Mouse (Mus musculus): ENCODE data around the gene Oma1. TPM values are rescaled to one million over a fixed set of nuclear protein-coding genes. Genes with fewer than 3 reads are reported as not detected.

Oma1 gene
- 10 to 100 TPM; 20.8 to 24.5 (median 21.4) TPM for total RNA-seq (2022)

GRCm38 (mm10) chr4:103313587-103314525 is at the start of gene Oma1:
Gene Oma1 (plus strand): TSS chr4:103313812.
- peak; percentile 97 for DNase-seq

DNA sequence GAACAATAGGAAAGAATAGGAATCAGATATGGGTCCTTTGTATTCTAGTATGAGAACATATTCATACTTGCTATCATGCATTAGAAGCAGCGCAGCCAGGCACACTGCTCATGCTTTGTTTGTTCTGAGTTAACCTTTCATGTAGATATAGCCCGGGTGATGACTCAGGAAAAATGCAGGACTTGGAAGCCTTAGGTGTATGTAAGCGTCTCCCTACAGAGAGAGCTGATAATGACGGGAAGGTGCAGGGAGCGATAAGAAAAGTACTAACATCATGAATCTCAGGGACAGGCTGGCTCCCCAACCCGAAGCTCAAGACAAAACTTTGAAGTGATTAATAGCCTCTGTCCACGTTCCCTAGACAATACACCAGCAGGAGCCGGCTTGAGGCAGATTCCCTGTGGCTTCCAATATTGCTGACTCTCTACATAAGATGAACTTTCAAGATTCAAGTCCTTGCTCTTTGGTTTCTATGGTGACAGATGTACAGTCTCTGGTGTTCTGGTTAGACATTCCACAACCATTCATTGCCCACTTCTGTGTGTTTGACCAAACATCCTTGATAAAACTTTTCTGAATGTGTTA is 49.7 kb upstream of the Oma1 start:
- DNase-seq = no peak

DNA sequence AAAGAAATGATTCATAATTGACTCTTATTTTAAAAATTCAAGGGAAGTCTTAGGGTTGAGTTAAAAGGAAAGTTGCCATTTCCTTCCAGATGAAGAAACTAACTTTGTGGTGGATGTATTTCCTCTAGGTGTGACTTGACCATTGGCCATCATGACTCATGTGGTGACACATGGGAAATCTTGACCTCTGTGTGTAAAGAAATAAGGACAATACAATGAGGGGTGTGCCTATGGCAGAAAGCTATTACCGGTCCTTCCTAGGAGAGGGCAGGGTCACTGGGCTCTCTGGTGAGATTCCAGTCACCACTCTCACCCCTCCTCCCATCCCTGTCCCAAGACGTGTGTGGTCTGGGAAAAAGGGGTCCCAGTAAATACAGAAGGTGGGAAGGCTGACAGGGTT is 48.4 kb upstream of the Oma1 start:
- no peak for DNase-seq

GRCm38 (mm10) chr4:103269336-103269735 is 44.3 kb upstream of the Oma1 start:
- no peak for DNase-seq

- DNase-seq = no peak
Measured at GRCm38 (mm10) chr4:103273021-103273420, 40.6 kb upstream of the Oma1 start.

GRCm38 (mm10) chr4:103288342-103288741 is 25.3 kb upstream of the Oma1 start:
- no peak for DNase-seq

GRCm38 (mm10) chr4:103290763-103291162 is 22.8 kb upstream of the Oma1 start, which contains the start of gene 4921539E11Rik:
Gene 4921539E11Rik (minus strand): TSS chr4:103290863.
- no peak for DNase-seq

DNA sequence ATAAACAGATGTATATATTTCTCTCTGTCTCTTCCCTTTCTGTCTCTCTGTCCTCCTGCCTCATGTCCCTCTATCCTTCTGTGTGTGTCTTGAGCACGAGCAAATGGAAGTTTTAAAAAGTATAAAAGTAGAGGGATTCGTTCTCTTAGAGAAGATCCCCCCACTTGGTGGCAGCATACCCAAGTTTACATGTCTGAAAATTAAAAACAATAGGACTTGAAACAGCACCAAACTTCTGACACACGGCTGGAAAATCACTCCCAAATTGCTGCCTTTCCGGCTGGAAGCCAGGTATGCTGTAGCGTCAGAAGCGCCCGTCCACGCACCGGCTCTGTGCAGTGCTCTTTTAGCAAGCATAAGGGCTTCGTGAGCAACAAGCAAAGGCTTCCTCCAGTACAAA is 14.3 kb upstream of the Oma1 start:
- no peak for DNase-seq

DNA sequence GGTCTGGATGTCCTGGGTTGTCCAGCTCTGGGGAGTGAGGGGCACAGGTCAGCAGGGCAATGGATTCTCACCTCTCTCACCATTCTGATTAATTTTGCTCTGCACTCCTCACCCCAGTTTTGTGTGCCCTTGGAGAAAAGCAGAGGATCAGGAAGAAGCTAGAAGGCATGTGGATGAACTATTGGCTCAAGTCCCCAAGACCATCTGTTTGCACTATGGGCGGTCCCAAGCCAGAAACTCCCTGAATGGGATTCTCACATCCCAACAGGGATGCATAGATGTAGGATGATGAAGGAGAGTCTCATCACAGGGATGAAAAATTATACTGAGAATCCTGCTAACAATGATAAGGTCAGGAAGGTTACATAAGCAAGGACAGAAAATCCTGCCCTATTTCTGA is 9.8 kb upstream of the Oma1 start:
- DNase-seq = no peak

- DNase-seq = no peak
Measured at GRCm38 (mm10) chr4:103314526-103314910, 906 bp downstream of the Oma1 start.

GRCm38 (mm10) chr4:103315861-103316260 is 2.2 kb downstream of the Oma1 start:
- no peak for DNase-seq

GRCm38 (mm10) chr4:103321461-103321860 is 7.8 kb downstream of the Oma1 start:
- no peak for DNase-seq

- no peak for DNase-seq
Measured at GRCm38 (mm10) chr4:103324688-103325451, 11.3 kb downstream of the Oma1 start.

GRCm38 (mm10) chr4:103326994-103327393 is 13.4 kb downstream of the Oma1 start:
- DNase-seq = peak; percentile 63

DNA sequence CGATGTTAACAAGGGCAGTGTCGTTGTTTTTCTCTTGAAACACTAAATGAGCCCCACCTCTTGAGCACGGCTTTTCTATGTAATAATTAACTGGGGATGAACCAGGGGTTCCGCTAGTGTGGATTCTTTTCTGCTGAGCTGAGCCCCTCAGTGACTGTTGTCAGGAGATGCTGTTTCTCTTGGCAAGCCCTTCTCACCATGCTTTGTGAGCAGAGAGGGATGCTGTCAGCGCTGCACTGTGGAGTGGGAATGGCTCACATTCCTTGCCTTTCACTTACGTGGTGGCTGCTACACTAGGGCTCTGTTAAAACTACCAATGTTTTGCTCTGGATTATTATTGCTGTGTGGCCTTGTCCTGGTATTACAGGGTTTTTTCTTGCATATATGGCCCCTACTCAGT is 15.7 kb downstream of the Oma1 start:
- no peak for DNase-seq

GRCm38 (mm10) chr4:103335134-103335533 is 21.5 kb downstream of the Oma1 start:
- no peak for DNase-seq

DNA sequence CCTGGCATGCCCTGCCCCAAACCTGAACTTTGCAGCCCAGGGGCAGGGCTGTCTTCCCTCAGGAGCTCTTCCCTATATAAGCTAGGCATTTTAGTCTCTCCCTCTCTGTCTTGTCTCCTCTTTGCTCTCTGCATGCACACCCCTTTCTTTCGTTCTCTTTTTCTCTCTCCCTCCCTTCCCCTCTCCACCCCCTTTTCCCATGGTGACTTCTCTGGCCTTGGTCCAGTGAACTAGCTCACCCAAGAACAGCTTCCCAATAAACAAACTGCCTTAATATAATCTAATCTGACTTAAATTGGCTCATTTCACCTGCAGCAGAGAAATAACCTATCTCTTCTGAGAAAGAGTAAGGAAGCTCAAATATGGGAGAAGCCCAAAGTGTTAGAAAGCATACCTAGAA is 27.1 kb downstream of the Oma1 start:
- DNase-seq = no peak

GRCm38 (mm10) chr4:103341620-103342019 is 28.0 kb downstream of the Oma1 start:
- no peak for DNase-seq

- DNase-seq = no peak
Measured at GRCm38 (mm10) chr4:103346058-103346457, 32.4 kb downstream of the Oma1 start.

- no peak for DNase-seq
Measured at GRCm38 (mm10) chr4:103346849-103347248, 33.2 kb downstream of the Oma1 start.

DNA sequence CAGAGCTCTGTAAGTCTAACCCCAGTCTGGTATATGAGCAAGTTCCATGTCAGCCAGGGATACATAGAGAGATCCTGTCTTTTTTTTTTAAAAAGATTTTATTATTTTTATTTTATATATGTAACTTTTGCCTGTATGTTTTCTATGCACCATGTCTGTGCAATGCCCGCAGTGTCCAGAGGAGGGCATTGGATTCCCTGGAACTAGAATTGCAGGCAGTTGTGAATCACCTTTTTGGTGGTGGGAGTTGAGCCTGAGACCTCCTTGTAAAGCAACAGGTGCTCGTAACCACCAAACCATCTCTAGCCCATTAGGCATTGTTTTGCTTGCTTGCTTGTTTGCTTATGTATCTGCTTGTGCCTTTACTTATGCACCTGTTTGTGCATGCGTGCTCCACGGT is 35.6 kb downstream of the Oma1 start:
- no peak for DNase-seq

DNA sequence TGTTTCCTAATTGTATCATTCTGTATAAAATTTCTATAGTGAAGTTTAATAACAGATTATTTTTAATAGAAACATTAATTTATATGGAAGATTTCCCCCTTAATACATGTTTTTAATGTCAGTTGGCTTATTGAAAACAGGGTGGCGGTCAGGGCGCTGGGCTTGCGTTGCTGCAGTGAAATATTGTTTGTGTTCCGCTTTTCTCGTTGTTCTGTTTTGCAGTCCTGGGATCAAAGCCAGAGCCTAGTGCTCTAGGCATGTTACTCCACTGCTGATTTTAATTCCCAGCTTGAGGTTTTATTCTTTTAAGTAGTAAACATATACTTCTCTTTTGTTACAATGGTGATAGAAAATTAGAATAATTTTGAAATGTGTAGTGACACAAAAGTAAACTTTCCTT is 39.3 kb downstream of the Oma1 start:
- DNase-seq = no peak

DNA sequence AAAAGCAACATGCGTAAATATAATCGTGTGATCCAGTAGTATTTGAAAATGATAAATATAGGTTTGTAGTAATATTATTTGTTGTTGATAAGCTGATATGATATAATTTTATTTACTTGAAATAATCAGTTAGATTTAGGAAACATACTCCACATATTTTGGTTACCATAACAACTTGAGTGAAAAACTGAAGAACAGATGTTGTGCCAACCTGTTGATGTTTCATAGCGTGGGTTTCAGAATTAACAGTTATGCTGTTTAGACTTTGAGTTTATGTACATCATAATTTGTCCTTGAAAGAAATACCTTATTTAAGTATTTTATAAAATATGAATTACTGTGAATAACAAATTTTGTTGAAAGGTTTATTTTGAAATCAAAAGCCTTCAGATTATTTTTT is 43.8 kb downstream of the Oma1 start:
- DNase-seq = no peak

All from adrenal gland, adult 8-10 months (tissue).